Mouse (Mus musculus) kidney, adult 11 months (tissue): ENCODE results near the gene Relch.
A peak's percentile ranks its signal among the peaks of the same experiment; 100 is the strongest.
"Not testable (repeated sequence)": the region's sequence is repeated elsewhere in the genome, so short reads cannot be mapped to it uniquely, and the experiment has no call there.

Experiments used
- DNase-seq: peaks from one replicate; pipeline ENCODE4 v3.0.0; 2022

The Relch gene

GRCm38 (mm10) chr1:105663171-105663961, at the start of gene Relch, which contains the start of gene Pign:
Relch (plus strand) TSS chr1:105663861.
Pign (minus strand) TSS chr1:105663677.
- DNase-seq, result peak; percentile 99

- DNase-seq, result no peak
These were observed 33.2 kb upstream of the Relch start for GRCm38 (mm10) chr1:105630481-105630880.

DNA sequence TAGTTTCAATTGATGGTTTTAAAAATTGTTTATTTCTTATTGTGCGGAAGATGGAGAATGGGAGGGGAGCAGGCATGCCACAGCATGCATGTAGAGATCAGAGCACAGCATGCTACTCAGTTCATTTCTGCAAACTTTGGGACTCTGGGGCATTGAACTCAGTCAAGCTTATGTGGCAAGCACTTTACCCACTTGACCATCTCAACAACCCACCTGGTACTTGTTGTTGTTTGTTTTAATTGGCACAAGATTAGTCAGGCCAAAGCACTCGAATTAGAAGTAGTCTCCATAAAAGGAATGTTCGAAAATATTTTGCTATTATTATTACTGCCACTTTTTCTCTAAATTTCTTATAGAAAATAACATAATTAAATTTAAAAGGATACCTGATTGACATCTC, 19.6 kb upstream of the Relch start:
- no peak for DNase-seq

DNA sequence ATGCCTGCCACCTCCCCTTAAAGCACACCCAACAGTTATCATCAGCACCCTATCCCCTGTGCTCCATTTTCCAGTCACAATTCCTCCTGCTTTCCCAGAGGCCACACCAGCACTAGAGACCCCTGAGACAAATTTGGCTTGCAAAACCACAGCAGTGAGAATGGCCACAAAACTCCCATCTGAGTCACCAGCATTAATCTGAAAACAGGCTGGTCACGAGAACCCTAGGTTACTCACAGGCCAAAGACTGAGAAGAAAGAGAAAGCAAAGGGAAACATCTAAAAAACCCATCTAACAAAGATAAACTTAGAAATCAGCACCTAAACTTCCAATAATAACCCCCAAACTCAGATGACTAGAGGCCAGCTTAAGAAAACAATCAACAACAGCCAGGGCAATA, 13.0 kb upstream of the Relch start:
- no peak for DNase-seq

DNA sequence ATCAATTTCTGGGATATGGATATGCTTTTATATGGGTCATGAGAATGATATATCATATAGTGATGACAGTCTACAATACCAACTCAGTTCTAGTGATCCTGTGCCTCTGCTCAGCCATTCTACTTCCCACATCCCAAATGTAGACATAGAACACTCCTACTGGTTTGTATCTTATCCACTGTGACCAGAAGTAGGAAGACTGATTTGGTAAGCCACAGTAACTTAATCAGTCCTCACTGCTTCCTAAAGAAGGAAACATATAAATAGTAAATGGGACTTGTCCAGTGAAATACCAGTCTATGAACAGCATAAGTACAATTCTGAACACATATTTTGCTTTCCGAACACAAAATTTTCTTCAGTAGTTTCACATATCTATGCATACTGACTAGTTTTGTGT, 9.7 kb upstream of the Relch start:
- no peak for DNase-seq

DNA sequence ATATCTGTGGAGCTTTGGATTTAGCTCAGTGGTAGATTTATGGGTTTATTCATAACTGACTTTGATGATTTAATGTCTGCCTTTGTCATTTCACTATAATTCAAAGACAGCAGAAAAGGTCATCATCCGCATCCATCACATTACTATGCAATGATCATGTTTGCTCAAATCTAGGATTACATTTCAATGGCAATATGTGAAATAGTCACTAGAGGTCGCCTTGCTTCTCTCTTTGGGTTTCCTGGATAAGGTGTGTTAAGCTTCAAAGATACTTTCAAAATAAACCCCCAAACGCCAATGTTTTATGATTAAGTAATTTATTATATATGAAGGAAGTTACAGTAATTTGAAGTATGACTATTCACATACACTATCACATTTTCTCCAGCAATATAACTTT, 3.6 kb upstream of the Relch start:
- DNase-seq, result no peak

DNA sequence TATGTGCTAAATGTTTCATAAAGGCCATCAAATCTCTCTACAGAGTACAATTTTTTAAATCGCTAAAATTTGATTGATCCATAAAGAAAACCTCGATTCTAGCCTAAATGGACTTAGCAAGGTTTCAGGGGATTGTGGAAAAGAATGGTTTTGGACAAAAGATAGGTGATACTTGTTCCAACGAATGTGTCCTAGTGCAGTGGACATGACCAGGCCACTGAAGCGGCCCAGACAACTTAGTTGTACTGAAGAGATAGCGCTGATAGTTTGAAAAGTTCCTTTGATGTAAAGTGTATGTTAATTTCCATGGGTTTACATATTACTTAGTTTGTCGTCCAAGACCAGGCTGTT, 866 bp upstream of the Relch start:
- no peak for DNase-seq

DNA sequence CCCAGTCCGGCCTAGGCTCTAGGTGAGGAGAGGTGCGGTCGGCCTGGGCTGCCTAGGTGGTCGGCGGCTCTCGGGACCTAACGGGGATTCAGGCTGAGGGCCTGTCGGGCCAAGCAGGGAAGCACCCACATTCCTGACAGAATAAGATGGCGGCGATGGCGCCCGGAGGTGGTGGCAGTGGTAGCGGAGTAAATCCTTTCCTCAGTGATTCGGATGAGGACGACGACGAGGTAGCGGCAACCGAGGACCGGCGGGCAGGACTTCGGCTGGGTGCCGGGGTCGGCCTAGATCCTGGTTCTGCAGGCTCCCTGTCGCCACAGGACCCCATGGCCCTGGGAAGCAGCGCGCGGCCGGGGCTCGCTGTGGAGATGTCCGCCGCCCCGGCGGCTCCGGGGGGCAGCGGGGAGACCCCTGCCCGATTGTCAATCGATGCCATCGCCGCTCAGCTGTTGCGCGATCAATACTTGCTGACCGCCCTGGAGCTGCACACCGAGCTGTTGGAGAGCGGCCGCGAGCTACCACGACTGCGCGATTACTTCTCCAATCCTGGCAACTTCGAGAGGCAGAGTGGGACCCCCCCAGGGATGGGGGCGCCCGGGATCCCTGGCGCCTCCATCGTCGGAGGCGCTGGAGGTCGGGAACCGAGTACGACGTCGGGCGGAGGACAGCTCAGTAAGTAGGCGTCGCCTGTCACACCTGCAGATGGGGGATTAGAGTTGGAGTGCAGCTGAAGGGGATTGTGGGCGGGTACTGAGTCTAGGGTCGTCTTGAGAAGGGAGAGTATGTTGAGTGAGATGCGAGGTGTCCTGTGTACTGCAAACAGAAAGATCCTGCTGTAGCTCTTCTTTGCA, 526 bp downstream of the Relch start:
- no peak for DNase-seq

DNA sequence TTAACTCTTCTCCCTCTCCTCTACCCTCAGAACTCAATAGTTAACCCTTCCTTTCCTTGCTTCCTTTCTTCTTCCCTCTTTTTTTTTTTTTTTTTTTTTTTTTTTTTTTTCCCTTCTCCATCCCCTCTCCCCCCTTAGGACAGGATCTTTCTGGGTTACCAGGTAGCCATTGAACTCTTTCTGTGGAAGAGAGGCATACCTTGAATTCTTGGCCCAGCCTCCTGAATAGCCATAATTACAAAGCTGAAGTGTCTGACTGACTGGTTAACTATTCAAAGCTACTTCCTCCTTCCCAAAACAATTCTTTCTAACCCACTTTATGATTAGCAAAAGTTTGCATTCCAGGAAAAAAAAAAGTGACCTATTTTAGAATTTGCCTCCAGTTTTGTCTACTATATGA, 6.0 kb downstream of the Relch start:
- no peak for DNase-seq

- DNase-seq, result no peak
These were observed 11.1 kb downstream of the Relch start for GRCm38 (mm10) chr1:105674763-105675162.

GRCm38 (mm10) chr1:105680587-105680986, 16.9 kb downstream of the Relch start:
- no peak for DNase-seq

DNA sequence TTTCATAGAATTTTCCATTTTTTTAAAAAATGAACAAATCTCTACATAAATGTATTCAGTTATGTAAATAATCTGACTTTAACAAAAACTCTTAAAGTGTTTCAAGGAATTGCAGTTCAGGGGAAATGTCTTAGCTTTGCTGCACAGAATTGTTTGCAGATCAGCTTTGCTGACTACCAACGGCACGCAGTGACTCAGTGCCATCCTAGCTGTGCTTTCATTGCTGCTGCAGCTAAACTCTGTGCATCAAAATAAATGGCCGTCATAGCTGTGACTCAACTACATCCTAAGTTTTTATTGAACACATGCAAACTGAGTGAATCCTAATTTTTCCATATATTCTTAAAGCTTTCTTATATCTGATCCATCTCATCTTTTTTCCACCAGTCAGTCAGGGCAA, 21.8 kb downstream of the Relch start:
- DNase-seq, result no peak

GRCm38 (mm10) chr1:105695581-105695980, 31.9 kb downstream of the Relch start:
- no peak for DNase-seq

DNA sequence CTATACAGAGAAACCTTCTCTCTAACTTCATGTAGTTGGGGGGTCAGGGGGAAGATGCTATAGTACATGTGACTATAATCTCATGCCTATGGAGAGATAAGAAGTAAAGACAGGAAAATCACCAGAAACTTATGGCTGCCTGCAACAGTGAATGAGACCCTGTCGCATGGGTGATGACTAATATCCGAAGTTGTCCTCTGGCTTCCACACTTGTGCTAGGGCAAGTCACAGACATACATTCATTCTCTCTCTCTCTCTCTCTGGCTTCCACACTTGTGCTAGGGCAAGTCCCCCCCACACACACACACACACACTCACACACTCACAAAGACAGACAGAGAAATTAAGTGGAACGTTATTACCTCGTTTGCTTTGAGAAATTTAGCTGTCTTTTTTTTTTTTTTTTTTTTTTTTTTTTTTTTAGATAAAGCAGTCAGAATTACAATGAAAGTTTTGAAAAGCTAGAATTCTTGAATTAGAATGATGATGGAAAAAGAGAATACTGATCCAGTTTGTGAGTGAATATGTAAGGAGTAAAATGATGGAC, 37.4 kb downstream of the Relch start:
- DNase-seq, result no peak

GRCm38 (mm10) chr1:105709415-105709814, 45.8 kb downstream of the Relch start:
- DNase-seq, result no peak

GRCm38 (mm10) chr1:105711227-105711626, 47.6 kb downstream of the Relch start:
- DNase-seq, result no peak

DNA sequence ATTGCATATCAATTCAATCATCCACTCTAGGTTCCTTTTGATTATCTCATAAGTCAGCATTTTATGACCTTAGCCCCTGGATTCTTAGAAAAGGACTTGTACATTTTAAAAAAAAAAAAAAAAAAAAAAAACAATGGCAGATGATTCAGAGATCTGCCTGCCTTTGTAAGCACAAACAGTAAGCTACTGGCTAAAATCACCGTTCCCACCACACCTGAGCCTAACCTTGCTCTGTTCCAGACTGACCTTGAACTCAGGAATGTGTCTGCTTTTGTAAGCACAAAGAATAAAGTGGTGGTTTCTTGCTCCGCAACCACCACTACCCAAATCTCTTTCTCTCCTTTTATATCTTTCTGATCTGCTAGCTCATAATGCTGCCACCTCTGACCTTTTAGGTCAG, 49.2 kb downstream of the Relch start:
- no peak for DNase-seq

- no peak for DNase-seq
These were observed 54.7 kb downstream of the Relch start for GRCm38 (mm10) chr1:105718358-105718757.

DNA sequence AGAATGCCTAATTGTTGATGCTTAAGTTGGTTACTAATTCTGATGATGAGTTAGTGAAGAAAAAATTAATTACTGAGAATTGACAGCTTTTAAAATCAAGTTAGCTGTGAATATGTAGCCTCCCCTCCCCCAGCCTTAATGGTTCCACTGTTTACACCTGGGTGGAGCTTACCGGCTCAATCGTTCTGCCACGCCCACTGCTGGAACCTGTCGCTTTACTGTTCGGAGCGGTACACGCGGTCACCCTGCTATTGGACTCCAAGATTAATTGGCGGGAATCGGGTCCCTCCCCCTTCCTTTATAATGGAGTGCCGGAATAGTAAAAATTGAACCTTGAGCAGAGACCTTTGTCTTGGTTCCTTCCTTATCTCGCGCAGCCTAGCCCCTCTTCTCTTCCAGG, 65.6 kb downstream of the Relch start:
- not testable (repeated sequence) for DNase-seq

DNA sequence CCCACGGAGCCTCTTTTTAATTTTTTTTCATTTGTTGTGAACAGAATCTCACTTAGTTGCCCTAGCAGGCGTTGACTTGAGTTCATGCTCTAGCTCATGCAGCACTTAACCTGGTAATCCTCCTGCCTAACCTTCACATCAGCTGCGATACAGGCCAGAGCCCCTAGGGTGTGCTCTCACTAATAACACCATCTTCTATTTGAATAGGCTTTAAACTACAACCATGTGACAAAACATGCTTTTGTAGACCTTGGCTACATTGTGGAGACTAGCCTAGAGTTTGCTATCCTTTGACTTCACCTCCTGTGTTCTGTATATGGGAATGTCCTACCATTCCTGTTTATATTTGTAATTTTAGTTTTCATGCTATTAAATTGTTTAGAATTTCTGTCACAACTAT, 71.7 kb downstream of the Relch start:
- DNase-seq, result no peak

DNA sequence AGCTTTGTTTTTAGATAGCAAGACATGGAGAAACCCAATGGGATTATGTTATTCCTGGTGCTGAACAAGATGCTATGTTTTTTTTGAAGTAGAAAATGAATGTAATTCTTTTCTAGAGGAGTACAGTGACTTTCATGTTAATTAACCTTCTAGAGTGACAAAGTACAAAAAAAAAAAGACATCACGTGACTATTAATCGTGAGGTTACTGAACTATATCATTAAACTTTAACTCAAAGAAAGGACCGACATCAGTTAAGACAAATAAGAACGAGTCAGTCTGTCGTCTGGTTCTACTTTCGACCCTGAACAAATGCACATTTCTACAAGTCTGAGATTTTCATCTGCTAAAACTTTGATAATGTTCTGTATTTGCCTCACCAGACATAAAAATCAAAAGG, 74.7 kb downstream of the Relch start:
- no peak for DNase-seq

DNA sequence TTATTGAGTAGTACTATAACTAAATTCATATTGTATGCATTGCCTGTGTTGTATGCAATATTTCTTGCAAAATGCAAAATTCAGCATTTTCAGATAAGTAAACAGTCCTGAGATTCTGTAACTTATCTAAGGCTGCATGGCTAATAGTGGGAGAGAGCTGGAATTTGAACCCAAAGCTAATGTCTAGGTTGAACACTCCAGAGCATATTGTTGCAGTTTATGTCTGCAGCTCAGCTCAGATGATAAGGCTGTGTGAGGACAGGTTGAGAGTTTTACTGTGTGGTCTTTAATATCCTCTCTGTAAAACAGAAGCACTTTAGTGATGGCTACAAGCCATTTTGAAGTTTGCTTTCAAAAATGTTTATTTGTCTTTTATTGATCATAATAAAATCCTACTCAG, 75.8 kb downstream of the Relch start:
- DNase-seq, result no peak

DNA sequence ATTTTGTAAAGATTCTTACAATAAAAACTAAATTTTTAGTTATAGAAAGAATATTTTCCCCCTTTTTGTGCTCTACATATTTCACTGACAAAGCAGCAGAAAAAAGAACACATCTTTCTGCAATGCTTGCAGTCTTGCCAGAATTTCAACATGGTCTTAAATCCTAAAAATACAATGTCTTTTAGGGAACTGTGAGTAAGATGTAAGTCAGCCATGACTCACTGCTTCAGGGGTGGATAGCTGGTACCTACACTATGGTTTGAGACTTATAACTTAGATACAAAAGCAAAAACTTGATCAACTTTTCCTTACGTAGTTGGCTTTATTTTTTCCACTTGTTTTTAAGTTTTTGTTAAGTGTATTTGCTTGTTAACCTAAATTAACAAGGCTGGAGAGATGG, 78.8 kb downstream of the Relch start:
- DNase-seq, result no peak

DNA sequence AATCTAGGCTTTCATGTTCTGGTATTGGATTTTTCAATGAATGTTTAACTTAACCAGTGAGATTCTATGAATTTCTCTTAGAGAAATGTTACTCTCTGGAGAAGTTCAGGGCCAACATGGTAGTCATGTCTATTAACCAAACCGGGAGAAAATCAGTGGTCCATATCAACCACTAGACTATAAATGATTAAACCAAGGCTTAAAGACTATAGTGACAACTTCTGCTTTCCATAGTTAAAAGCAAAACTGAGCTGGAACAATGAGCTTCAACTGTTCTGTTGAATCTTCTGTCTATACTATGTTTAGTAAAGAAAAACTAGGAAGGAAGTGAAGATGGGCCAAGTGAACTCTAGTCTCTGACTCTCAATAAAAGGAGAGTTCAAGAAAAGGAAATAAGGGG, 82.8 kb downstream of the Relch start:
- no peak for DNase-seq
